Mouse (Mus musculus) liver, postnatal 0 days (tissue): ENCODE data around the gene Man1c1.

Source experiments
- CTCF ChIP-seq: sonication (generic); IDR thresholded peaks from 2 replicates; pipeline ENCODE4 v1.5.1; 2016; ENCODE audit warnings: antibody characterized with exemption, low read depth
- EP300 ChIP-seq: IDR thresholded peaks from 2 replicates; pipeline ENCODE4 v1.6.1; 2016; ENCODE audit warnings: antibody characterized with exemption, low read depth, mild to moderate bottlenecking

DNA sequence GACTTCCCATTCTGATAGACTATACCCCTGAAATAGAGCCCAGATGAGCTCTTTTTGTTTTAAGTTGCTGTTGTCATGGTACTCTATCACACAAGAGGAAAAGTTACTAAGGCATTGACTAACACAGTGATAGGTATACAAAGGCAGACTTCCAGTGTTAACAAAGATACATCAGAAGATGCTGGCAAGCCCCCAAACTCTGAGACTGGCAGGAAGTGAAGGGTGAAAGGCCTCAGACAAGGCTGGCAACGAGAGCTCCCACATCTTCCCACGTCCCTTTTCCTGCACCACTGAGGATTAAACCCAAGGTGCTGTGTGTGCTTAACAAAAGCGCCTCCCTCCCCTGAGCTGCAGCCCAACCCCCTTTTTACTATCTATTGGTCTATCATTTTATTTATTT, 19.2 kb upstream of the Man1c1 start:
- TF ChIP-seq CTCF (no peak), EP300 (no peak)
